9 mouse cellular contexts compared by ENCODE assay signal in the genomic region with DNA sequence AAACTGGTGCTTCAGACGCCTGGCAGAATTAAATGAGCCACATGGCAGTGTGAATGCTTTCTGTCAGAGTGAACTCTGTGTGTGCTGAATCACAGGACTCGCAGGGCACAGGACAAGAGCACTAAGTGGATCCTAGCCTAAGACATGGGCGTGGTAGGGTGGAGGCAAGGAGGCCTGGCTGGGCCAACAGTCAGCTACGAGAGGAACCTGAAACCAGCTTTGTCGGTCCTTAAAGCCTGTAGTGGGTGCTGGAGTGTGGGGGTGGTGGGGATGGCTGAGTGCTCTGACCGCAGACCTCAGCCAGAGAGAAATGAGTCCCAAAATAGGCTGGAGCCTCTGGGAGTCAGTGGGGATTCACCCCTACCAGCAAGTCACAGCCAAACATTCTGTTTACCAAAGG. TPM values are rescaled to one million over a fixed set of nuclear protein-coding genes. Genes with fewer than 3 reads are reported as not detected.
DNase-seq lines count a peak whose midpoint lies in the region; ATAC-seq lines count a peak whose summit lies in the region.
"Had no signal": no experiment of that assay in that cellular context is flagged by ENCODE, and none has a peak within 500 bp of the region (broad histone marks: within the 10 kb centered on the region; RNA-seq: fewer than 3 reads in every experiment).

No protein-coding gene starts in this region.

- intact Hi-C loops in heart, postnatal 14 days (cut with DNase I), result no loop called here

- no peak for DNase-seq in heart, postnatal 14 days
- peak; percentile 26 for DNase-seq in Muller cell, postnatal 12 days (ENCODE audit: inconsistent ontology term)
- DNase-seq in hindbrain, embryonic 14.5 days (ENCODE audit: low spot score), result no peak
- DNase-seq in adrenal gland, adult 8-10 months, result no peak
- DNase-seq in embryo, embryonic 10 days (ENCODE audit: low spot score), result no peak
- no peak for DNase-seq in thymus, postnatal 10 days (ENCODE audit: low spot score in 2 of 2)
- DNase-seq: kidney, adult 2 months had no signal

- 37% methylated on average over 6 of the region's 6 CpGs for WGBS in heart, embryonic 11.5 days (ENCODE audit: insufficient replicate concordance)
- 51% methylated on average over 6 of the region's 6 CpGs for WGBS in hindbrain, embryonic 14.5 days

- H3K4me1 ChIP-seq in heart, embryonic 11.5 days (ENCODE audit: control insufficient read depth, insufficient read depth, low read length), result peaks cover 78% of the 10 kb centered on the region
- H3K4me1 ChIP-seq in hindbrain, embryonic 14.5 days (replicated peaks; ENCODE audit: control insufficient read depth, insufficient read depth, low read length), result peaks cover 27% of the 10 kb centered on the region

- no peaks in the 10 kb centered on the region for H3K27me3 ChIP-seq in heart, embryonic 11.5 days (ENCODE audit: control insufficient read depth, insufficient read depth, low read length)
- no peaks in the 10 kb centered on the region for H3K27me3 ChIP-seq in hindbrain, embryonic 14.5 days (ENCODE audit: control insufficient read depth, insufficient read depth, low read length)

- no peak overlapping the region for H3K4me3 ChIP-seq in heart, embryonic 11.5 days (ENCODE audit: low read depth, low read length)
- H3K4me3 ChIP-seq in hindbrain, embryonic 14.5 days (replicated peaks; ENCODE audit: low read length), result no peak overlapping the region

- H3K9ac ChIP-seq in heart, embryonic 11.5 days (ENCODE audit: low read depth, low read length), result no peak overlapping the region
- 0 out of 2 replicates have a peak overlapping the region, but pooled peaks have one; percentile 34 for H3K9ac ChIP-seq in hindbrain, embryonic 14.5 days

- no peaks in the 10 kb centered on the region for H3K9me3 ChIP-seq in heart, embryonic 11.5 days (replicated peaks; ENCODE audit: control insufficient read depth, low read length)
- H3K9me3 ChIP-seq in hindbrain, embryonic 14.5 days (ENCODE audit: control insufficient read depth, low read length), result no peaks in the 10 kb centered on the region

- peak overlapping the region; percentile 16; the same call in 1 of the 2 replicates for H3K4me2 ChIP-seq in heart, embryonic 11.5 days
- no peak overlapping the region for H3K4me2 ChIP-seq in hindbrain, embryonic 14.5 days (replicated peaks)

- ATAC-seq in heart, embryonic 11.5 days (replicated peaks; ENCODE audit: insufficient number of reproducible peaks, low FRiP score, low TSS enrichment), result no peak
- ATAC-seq in hindbrain, embryonic 14.5 days (ENCODE audit: low FRiP score), result no peak
- peak; percentile 60 for ATAC-seq in monocyte, adult 5-6 weeks (replicated peaks; ENCODE audit: insufficient number of reproducible peaks, low FRiP score, low TSS enrichment, poor library complexity, severe bottlenecking)

- H3K36me3 ChIP-seq in heart, embryonic 11.5 days (ENCODE audit: control insufficient read depth, insufficient read depth, low read length), result no peaks in the 10 kb centered on the region
- H3K36me3 ChIP-seq in hindbrain, embryonic 14.5 days (replicated peaks; ENCODE audit: control insufficient read depth, insufficient read depth), result no peaks in the 10 kb centered on the region

- peak overlapping the region; percentile 55 for H3K27ac ChIP-seq in heart, embryonic 11.5 days (ENCODE audit: low read depth, low read length)
- 0 out of 2 replicates have a peak overlapping the region, but pooled peaks have one; percentile 47 for H3K27ac ChIP-seq in hindbrain, embryonic 14.5 days

RNA-seq across cellular contexts. Expression of gene Angptl2, which starts 12.6 kb away (rescaled TPM):
- polyA plus RNA-seq in heart, embryonic 11.5 days (2014; fragmentation: Nextera tagmentation; extraction: Ambion mirVana), result 34.3 and 47.8 TPM in 2 replicates
- total RNA-seq in heart, postnatal 14 days (2021), result 10 to 100 TPM; 83.2 to 85.0 TPM
- 12.2 and 14.1 TPM in 2 replicates for polyA plus RNA-seq in hindbrain, embryonic 14.5 days (2014; fragmentation: Nextera tagmentation; extraction: Ambion mirVana)
- total RNA-seq in monocyte, adult 5-6 weeks (2017), result 1.9 to 5.8 TPM (median 2.8 TPM) in 3 replicates
- total RNA-seq in adrenal gland, adult 8-10 months (2022), result 10 to 100 TPM; 29.3 to 53.9 (median 37.0) TPM
